Mouse (Mus musculus) kidney, embryonic 16.5 days (tissue): Measurements from ENCODE around the gene Fam214b. TPM values are rescaled to one million over a fixed set of nuclear protein-coding genes. Genes with fewer than 3 reads are reported as not detected.
A peak's percentile ranks its signal among the peaks of the same experiment; 100 is the strongest.

Experiments used
- ATAC-seq: fragments of 200-750 bp; cut with Nextera tagmentation; 2 replicates; pipeline ENCODE4 v1.8.0; 2017; ENCODE audit warnings: moderate TSS enrichment; ENCODE audit not compliant: low FRiP score, low TSS enrichment
- H3K27ac ChIP-seq: fragments of 300-500 bp; sonication (generic); 2 replicates; pipeline ENCODE4 v1.5.1; 2014; ENCODE audit warnings: low read length
- H3K27me3 ChIP-seq: fragments of 300-500 bp; sonication (generic); 2 replicates; pipeline ENCODE4 v1.6.1; 2014; ENCODE audit warnings: low read length, control low read depth, mixed read lengths; ENCODE audit not compliant: insufficient read depth
- H3K36me3 ChIP-seq: fragments of 300-500 bp; sonication (generic); 2 replicates; pipeline ENCODE4 v1.6.1; 2014; ENCODE audit warnings: low read length, control low read depth, mixed read lengths; ENCODE audit not compliant: insufficient read depth
- H3K4me1 ChIP-seq: fragments of 300-500 bp; sonication (generic); 2 replicates; pipeline ENCODE4 v1.6.1; 2014; ENCODE audit warnings: low read length, control low read depth, mixed read lengths; ENCODE audit not compliant: insufficient read depth
- H3K4me2 ChIP-seq: fragments of 300-500 bp; sonication (generic); replicated peaks from 2 replicates; pipeline ENCODE4 v1.6.1; 2014; ENCODE audit warnings: low read depth, low read length
- H3K4me3 ChIP-seq: fragments of 300-500 bp; sonication (generic); 2 replicates; pipeline ENCODE4 v1.5.1; 2014; ENCODE audit warnings: mild to moderate bottlenecking, low read length
- H3K9ac ChIP-seq: fragments of 300-500 bp; sonication (generic); replicated peaks from 2 replicates; pipeline ENCODE4 v1.6.1; 2014; ENCODE audit warnings: low read length
- H3K9me3 ChIP-seq: fragments of 300-500 bp; sonication (generic); 2 replicates; pipeline ENCODE4 v1.6.1; 2016; ENCODE audit warnings: low read length, control low read depth
- WGBS: fragments of 180-500 bp; shearing (Covaris S2); extraction: QIAGEN DNeasy Blood & Tissue Kit; methylation state at CpG from one replicate; pipeline ENCODE4 v1.1.7; 2014; 5-methylcytosine and 5-hydroxymethylcytosine counted together
- polyA plus RNA-seq: library from polyadenylated mRNA; unstranded; fragments of >200 nt; fragmentation: Nextera tagmentation; extraction: Ambion mirVana; gene quantifications from 2 replicates; pipeline ENCODE4 v1.2.1, GENCODE M21; 2015

Gene Fam214b
- polyA plus RNA-seq, 1 experiment from 2014 or later: 11.7 TPM

- no peak for ATAC-seq
- peaks cover 61% of the 10 kb centered on the region for H3K36me3 ChIP-seq
- WGBS: 91% methylated on average over 23 of the region's 23 CpGs
These were observed 26.2 kb downstream of the Fam214b start for GRCm38 (mm10) chr4:43019641-43020465.

DNA sequence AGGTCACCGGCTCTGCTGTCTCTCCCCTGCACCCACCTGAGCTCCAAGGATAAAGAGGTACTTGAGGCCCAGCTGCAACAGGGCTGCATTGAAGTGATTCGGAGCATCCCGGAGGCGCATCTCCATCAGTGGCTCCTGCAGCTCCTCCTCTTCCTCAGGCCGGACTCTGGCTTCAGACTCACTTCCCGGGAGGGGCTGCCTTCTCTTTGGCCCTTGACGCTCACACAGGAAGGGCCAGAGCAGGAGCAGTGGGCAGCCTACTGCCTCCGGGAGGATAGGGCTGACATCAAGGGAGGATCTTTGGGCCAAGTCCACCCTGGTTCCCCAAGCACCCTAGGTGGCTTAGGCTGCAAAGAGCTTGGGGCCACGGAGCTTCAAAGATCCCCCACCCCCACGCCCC is 26.8 kb downstream of the Fam214b start:
- peaks cover 61% of the 10 kb centered on the region for H3K36me3 ChIP-seq

More at GRCm38 (mm10) chr4:43019641-43020465, 26.2 kb downstream of the Fam214b start:
- Histone ChIP-seq H3K9me3 (no peaks in the 10 kb centered on the region), H3K4me3 (no peak overlapping the region), H3K27ac (no peak overlapping the region), H3K27me3 (no peaks in the 10 kb centered on the region), H3K9ac (no peak overlapping the region), H3K4me1 (peaks cover 7% of the 10 kb centered on the region), H3K4me2 (no peak overlapping the region)

DNA sequence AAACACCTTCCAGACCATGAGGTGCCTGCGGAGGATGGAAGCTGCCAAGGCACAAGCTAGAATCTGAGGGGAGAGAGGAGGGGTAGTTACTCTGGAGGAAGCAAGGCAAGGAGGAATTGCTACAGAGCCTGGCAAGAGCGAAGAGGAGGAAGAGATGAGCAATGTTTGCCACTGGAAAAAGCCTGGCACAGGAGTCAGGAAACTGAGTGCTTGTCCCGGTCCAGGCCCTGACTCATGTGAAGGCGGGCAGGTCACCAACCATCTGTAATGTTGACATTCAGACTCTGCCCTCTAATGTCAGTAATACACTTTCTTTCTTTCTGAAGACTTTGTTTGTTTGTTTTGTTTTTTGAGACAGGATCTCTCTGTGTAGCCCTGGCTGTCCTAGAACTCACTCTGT is 27.9 kb downstream of the Fam214b start:
- ATAC-seq: no peak
- H3K27ac ChIP-seq: no peak overlapping the region
- H3K4me3 ChIP-seq: no peak overlapping the region
- peaks cover 59% of the 10 kb centered on the region for H3K36me3 ChIP-seq
- H3K4me2 ChIP-seq: no peak overlapping the region
- no peaks in the 10 kb centered on the region for H3K9me3 ChIP-seq
- no peaks in the 10 kb centered on the region for H3K27me3 ChIP-seq
- WGBS: 96% methylated on average over 4 of the region's 4 CpGs
- no peak overlapping the region for H3K9ac ChIP-seq
- H3K4me1 ChIP-seq: no peaks in the 10 kb centered on the region

More for the DNA sequence above, 26.8 kb downstream of the Fam214b start:
- H3K9ac ChIP-seq: no peak overlapping the region
- no peaks in the 10 kb centered on the region for H3K4me1 ChIP-seq
- H3K4me3 ChIP-seq: no peak overlapping the region
- WGBS: 91% methylated on average over 10 of the region's 10 CpGs
- H3K9me3 ChIP-seq: no peaks in the 10 kb centered on the region
- no peak overlapping the region for H3K4me2 ChIP-seq
- no peaks in the 10 kb centered on the region for H3K27me3 ChIP-seq
- no peak for ATAC-seq
- H3K27ac ChIP-seq: no peak overlapping the region

DNA sequence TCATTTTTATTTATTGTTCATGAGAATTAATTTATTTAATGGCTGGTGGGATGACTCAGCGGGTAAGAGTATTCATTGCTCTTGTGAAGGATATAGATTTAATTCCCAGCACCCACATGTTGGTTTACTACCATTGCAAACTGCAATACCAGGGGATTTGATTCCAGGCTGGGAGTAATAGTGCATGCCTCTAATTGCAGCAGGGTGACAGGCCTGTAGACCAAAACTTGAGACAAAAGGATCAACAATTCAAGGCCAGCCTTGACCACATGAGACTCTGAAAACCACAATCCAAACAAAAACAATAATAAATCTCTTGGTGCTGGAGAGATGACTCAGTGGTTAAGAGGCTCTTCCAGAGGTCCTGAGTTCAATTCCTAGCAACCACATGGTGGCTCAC is 33.9 kb downstream of the Fam214b start:
- Histone ChIP-seq H3K27ac (no peak overlapping the region), H3K9me3 (no peaks in the 10 kb centered on the region), H3K4me2 (no peak overlapping the region), H3K9ac (no peak overlapping the region), H3K36me3 (peaks cover 5% of the 10 kb centered on the region; the same call in 1 of the 2 replicates), H3K4me3 (no peak overlapping the region), H3K27me3 (no peaks in the 10 kb centered on the region), H3K4me1 (peaks cover 10% of the 10 kb centered on the region; the same call in 1 of the 2 replicates)
- ATAC-seq: no peak
- WGBS: 86% methylated on average over 1 of the region's 1 CpGs

DNA sequence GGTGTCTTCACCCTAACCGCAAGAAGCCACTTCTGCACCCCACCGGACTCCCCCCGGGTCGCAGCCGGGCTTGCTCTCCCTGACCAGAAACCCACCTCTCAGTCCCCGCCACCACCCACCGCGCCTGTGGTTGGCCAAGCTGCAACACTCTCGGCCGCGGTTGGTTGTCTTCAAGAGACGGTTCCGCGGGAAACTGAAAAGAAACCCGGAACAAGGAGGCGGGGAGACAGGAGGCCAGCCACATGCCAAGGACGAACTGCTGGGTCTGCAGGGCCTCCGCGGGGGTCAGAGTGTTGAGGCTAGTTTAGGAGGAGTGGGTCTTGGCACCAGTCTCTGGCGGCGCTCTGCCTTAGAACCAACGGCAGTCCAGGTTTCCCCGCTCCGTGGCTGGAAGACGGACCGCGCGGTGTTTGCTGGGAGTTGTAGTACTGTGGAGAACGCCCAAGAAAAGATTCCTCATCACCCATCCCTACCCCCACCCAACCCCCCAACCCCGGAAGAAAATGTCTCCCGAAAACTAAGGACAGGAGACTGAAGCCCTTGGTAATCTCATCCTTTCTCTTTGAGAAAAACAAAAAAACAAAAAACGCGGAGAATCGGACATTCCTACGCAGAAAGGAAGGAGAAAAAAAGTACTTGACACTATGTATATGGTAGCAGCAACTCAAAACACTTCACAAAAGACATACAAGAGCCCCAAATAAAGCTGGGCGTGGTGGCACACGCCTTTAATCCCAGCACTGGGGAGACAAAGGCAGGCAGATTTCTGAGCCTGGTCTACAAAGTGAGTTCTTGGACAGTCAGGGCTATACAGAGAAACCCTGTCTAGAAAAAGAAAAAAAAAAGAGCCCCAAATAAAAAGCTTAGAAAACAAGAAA is 35.6 kb downstream of the Fam214b start, which contains the start of gene Fancg:
Fancg (minus strand) TSS at position 346 of the 878 bp plus-strand sequence.
- under 1% methylated on average over 37 of the region's 37 CpGs for WGBS
- H3K4me3 ChIP-seq: peak within 1 kb of the TSS; percentile 89
- H3K4me2 ChIP-seq: peak within 1 kb of the TSS; percentile 77
- peaks cover 10% of the 10 kb centered on the region; the same call in 1 of the 2 replicates for H3K4me1 ChIP-seq
- H3K27ac ChIP-seq: peak within 1 kb of the TSS; percentile 57; the same call in 1 of the 2 replicates
- H3K9me3 ChIP-seq: no peaks in the 10 kb centered on the region
- no peaks in the 10 kb centered on the region for H3K36me3 ChIP-seq
- peak; percentile 87 for ATAC-seq
- H3K27me3 ChIP-seq: no peaks in the 10 kb centered on the region
- H3K9ac ChIP-seq: peak within 1 kb of the TSS; percentile 70

DNA sequence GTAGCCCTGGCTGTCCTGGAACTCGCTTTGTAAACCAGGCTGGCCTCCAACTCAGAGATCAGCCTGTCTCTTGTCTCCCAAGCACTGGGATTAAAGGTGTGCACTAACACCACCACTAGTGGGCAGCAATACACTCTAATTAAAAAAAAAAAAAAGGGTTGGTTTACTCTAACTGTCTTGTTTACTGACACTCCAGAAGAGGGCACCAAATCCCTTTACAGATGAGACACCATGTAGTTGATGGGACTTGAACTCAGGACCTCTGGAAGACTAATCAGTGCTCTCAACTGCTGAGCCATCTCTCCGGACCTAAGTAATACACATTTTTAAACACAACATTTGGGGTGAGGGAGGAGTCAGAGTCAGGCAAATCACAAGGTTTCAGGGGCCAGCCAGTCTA is 40.3 kb downstream of the Fam214b start:
- H3K4me2 ChIP-seq: no peak overlapping the region
- H3K9ac ChIP-seq: no peak overlapping the region
- no peaks in the 10 kb centered on the region for H3K9me3 ChIP-seq
- no peak overlapping the region for H3K4me3 ChIP-seq
- no peak for ATAC-seq
- WGBS: 61% methylated on average over 2 of the region's 2 CpGs
- no peak overlapping the region for H3K27ac ChIP-seq
- H3K4me1 ChIP-seq: peaks cover 10% of the 10 kb centered on the region; the same call in 1 of the 2 replicates
- H3K27me3 ChIP-seq: no peaks in the 10 kb centered on the region
- no peaks in the 10 kb centered on the region for H3K36me3 ChIP-seq

- Histone ChIP-seq H3K27me3 (no peaks in the 10 kb centered on the region), H3K4me2 (no peak overlapping the region), H3K27ac (no peak overlapping the region), H3K9me3 (no peaks in the 10 kb centered on the region), H3K4me3 (no peak overlapping the region), H3K9ac (no peak overlapping the region), H3K36me3 (no peaks in the 10 kb centered on the region), H3K4me1 (peaks cover 10% of the 10 kb centered on the region; the same call in 1 of the 2 replicates)
- ATAC-seq: no peak
- 94% methylated on average over 3 of the region's 3 CpGs for WGBS
These were observed 41.1 kb downstream of the Fam214b start for GRCm38 (mm10) chr4:43004951-43005350.

DNA sequence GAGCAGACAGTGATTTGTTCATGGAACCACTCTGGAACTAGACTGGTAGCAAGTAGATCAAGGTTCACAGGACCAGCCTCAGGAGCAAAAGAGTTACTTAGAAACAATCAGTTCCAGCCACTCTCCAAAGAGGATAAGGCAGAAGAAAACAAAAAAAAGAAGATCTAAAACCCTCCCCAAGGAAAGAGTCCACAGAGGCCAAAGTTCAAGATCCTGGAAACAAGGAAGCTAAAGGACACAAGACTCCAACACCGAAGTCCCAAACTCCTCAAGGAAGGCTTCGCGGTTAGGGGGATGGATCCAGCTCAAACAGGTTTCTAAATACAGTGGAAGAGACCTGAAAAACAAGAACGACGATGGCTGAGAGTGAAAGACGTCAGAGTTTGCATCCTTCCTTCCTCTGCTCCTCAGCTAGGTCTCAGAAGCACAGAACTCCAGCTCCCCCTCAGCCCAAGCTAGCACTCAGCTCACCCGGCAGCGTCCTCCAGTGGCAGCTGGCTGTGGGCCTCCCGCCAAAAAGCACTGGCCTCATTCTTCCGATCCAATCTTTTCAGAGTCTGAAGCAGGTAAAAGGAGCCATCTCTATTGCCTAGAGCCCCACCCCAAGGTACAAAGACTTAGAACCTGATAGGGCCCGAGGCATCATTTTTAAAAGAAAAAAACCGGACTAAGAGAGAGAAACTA is 43.1 kb downstream of the Fam214b start:
- Histone ChIP-seq H3K9ac (0 out of 2 replicates have a peak overlapping the region, but pooled peaks have one; percentile 6), H3K27me3 (no peaks in the 10 kb centered on the region), H3K4me1 (peaks cover 12% of the 10 kb centered on the region), H3K27ac (no peak overlapping the region), H3K36me3 (no peaks in the 10 kb centered on the region), H3K4me2 (no peak overlapping the region), H3K9me3 (no peaks in the 10 kb centered on the region), H3K4me3 (no peak overlapping the region)
- no peak for ATAC-seq
- 76% methylated on average over 12 of the region's 12 CpGs for WGBS

GRCm38 (mm10) chr4:43001272-43001671 is 44.7 kb downstream of the Fam214b start:
- H3K27ac ChIP-seq: peak overlapping the region; percentile 93; the same call in 1 of the 2 replicates
- no peak for ATAC-seq
- no peaks in the 10 kb centered on the region for H3K36me3 ChIP-seq
- peaks cover 22% of the 10 kb centered on the region for H3K4me1 ChIP-seq
- no peaks in the 10 kb centered on the region for H3K27me3 ChIP-seq
- H3K9me3 ChIP-seq: no peaks in the 10 kb centered on the region
- no peak overlapping the region for H3K4me2 ChIP-seq
- 86% methylated on average over 2 of the region's 2 CpGs for WGBS
- no peak overlapping the region for H3K9ac ChIP-seq
- no peak overlapping the region for H3K4me3 ChIP-seq
